Mouse (Mus musculus) intestine, postnatal 0 days (tissue): ENCODE results near the gene RPS10-NUDT3. TPM values are rescaled to one million over a fixed set of nuclear protein-coding genes. Genes with fewer than 3 reads are reported as not detected.

ENCODE experiments used
- ATAC-seq: fragments of 200-750 bp; cut with Nextera tagmentation; 2 replicates; pipeline ENCODE4 v1.8.0; 2017; ENCODE audit warnings: mild to moderate bottlenecking, moderate TSS enrichment, moderate library complexity
- H3K27ac ChIP-seq: fragments of 300-500 bp; sonication (generic); 2 replicates; pipeline ENCODE4 v1.5.1; 2014; ENCODE audit warnings: mild to moderate bottlenecking, low read depth, low read length, moderate library complexity
- H3K27me3 ChIP-seq: fragments of 300-500 bp; sonication (generic); replicated peaks from 2 replicates; pipeline ENCODE4 v1.6.1; 2014; ENCODE audit warnings: low read length, mixed read lengths; ENCODE audit not compliant: control insufficient read depth, insufficient read depth
- H3K36me3 ChIP-seq: fragments of 300-500 bp; sonication (generic); 2 replicates; pipeline ENCODE4 v1.6.1; 2014; ENCODE audit warnings: mild to moderate bottlenecking, moderate library complexity; ENCODE audit not compliant: control insufficient read depth, insufficient read depth
- H3K4me1 ChIP-seq: fragments of 300-500 bp; sonication (generic); replicated peaks from 2 replicates; pipeline ENCODE4 v1.6.1; 2014; ENCODE audit warnings: antibody characterized with exemption, low read length, mixed read lengths; ENCODE audit not compliant: control insufficient read depth, insufficient read depth
- H3K4me2 ChIP-seq: fragments of 300-500 bp; sonication (generic); replicated peaks from 2 replicates; pipeline ENCODE4 v1.6.1; 2014; ENCODE audit warnings: low read depth, mild to moderate bottlenecking, moderate library complexity
- H3K4me3 ChIP-seq: fragments of 300-500 bp; sonication (generic); 2 replicates; pipeline ENCODE4 v1.5.1; 2014; ENCODE audit warnings: low read depth, low read length
- H3K9ac ChIP-seq: fragments of 300-500 bp; sonication (generic); 2 replicates; pipeline ENCODE4 v1.6.1; 2014; ENCODE audit warnings: mild to moderate bottlenecking, low read depth, low read length
- H3K9me3 ChIP-seq: fragments of 300-500 bp; sonication (generic); 2 replicates; pipeline ENCODE4 v1.6.1; 2016; ENCODE audit warnings: mixed run types; ENCODE audit not compliant: control insufficient read depth
- CTCF ChIP-seq: sonication (generic); IDR thresholded peaks from 2 replicates; pipeline ENCODE4 v1.5.1; 2016; ENCODE audit warnings: low read depth, mild to moderate bottlenecking, control low read depth, antibody characterized with exemption, moderate library complexity
- WGBS: fragments of 180-500 bp; shearing (Covaris S2); extraction: QIAGEN DNeasy Blood & Tissue Kit; methylation state at CpG from one replicate; pipeline ENCODE4 v1.1.7; 2014; 5-methylcytosine and 5-hydroxymethylcytosine counted together
- polyA plus RNA-seq: library from polyadenylated mRNA; unstranded; fragments of >200 nt; fragmentation: Nextera tagmentation; extraction: Ambion mirVana; gene quantifications from 2 replicates; pipeline ENCODE4 v1.2.1, GENCODE M21; 2015

Gene RPS10-NUDT3
- polyA plus RNA-seq, 1 experiment from 2014 or later, result not detected

DNA sequence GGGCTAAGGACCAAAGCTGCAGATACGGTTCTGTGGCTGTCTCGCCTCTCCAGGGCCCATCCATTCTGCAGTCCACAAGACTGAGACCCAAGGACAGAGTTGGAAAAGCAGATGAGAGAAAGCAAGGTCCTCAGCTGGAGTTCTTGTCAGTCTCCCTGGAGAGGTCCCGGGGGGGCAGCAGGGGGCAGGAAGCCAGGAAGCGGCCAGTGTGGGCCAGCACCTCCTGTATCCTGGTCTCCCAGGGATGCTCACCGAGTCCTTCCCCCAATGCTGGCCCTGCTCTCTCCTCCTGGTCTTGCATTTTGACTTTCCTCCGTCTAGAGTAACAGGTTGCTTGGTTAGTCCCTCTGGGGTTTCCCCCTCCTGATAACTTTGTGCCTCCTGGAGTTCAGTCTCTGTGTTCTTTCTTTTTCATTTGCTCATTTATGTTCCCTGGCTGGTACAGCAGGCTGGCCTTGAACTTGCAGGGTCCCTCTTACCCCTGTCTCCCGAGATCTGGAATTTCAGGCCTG is 88.4 kb downstream of the RPS10-NUDT3 start:
- H3K4me3 ChIP-seq, result no peak overlapping the region
- 83% methylated on average over 7 of the region's 7 CpGs for WGBS
- no peak overlapping the region for H3K9ac ChIP-seq
- H3K4me2 ChIP-seq, result no peak overlapping the region
- no peaks in the 10 kb centered on the region for H3K4me1 ChIP-seq
- no peak for ATAC-seq
- TF ChIP-seq CTCF, result no peak
- H3K36me3 ChIP-seq, result no peaks in the 10 kb centered on the region
- no peak overlapping the region for H3K27ac ChIP-seq
- no peaks in the 10 kb centered on the region for H3K27me3 ChIP-seq
- no peaks in the 10 kb centered on the region for H3K9me3 ChIP-seq

- H3K9me3 ChIP-seq, result no peaks in the 10 kb centered on the region
- no peak overlapping the region for H3K9ac ChIP-seq
- no peaks in the 10 kb centered on the region for H3K27me3 ChIP-seq
- no peak for TF ChIP-seq CTCF
- no peaks in the 10 kb centered on the region for H3K36me3 ChIP-seq
- H3K27ac ChIP-seq, result no peak overlapping the region
- no peak overlapping the region for H3K4me2 ChIP-seq
- no peak overlapping the region for H3K4me3 ChIP-seq
- no peak for ATAC-seq
- H3K4me1 ChIP-seq, result no peaks in the 10 kb centered on the region
- 62% methylated on average over 12 of the region's 12 CpGs for WGBS
Measured at GRCm38 (mm10) chr17:27545991-27546390, 89.0 kb downstream of the RPS10-NUDT3 start.

GRCm38 (mm10) chr17:27544551-27544950 is 90.5 kb downstream of the RPS10-NUDT3 start:
- no peaks in the 10 kb centered on the region for H3K9me3 ChIP-seq
- H3K4me1 ChIP-seq, result no peaks in the 10 kb centered on the region
- WGBS, result 91% methylated on average over 11 of the region's 11 CpGs
- no peak for TF ChIP-seq CTCF
- no peak overlapping the region for H3K9ac ChIP-seq
- H3K4me2 ChIP-seq, result no peak overlapping the region
- no peak overlapping the region for H3K4me3 ChIP-seq
- no peak overlapping the region for H3K27ac ChIP-seq
- ATAC-seq, result no peak
- no peaks in the 10 kb centered on the region for H3K36me3 ChIP-seq
- no peaks in the 10 kb centered on the region for H3K27me3 ChIP-seq

DNA sequence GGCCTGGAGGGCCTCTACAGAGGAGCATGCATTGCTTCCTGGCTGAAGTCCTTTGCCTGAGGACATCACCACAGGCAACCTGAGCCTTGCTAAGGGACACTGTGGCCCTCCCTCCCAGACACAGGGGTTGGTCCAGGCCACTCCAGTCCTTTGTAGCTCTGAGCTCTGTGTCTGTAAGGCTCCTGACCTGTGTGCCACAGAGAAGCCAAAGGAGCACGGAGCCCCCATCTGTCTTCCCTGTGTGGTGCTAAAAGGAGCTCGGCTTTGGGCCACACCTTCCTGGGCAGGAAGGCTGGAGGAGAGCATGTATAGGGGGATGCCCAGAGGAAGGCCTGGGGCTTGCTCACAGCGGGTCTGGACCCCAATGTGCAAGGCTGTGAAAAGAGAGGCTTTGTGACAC is 93.0 kb downstream of the RPS10-NUDT3 start:
- 85% methylated on average over 3 of the region's 3 CpGs for WGBS

GRCm38 (mm10) chr17:27541261-27541660 is 93.8 kb downstream of the RPS10-NUDT3 start:
- H3K27ac ChIP-seq, result no peak overlapping the region
- H3K4me2 ChIP-seq, result no peak overlapping the region
- no peaks in the 10 kb centered on the region for H3K27me3 ChIP-seq
- WGBS, result 67% methylated on average over 2 of the region's 2 CpGs
- ATAC-seq, result no peak
- no peaks in the 10 kb centered on the region for H3K9me3 ChIP-seq
- H3K36me3 ChIP-seq, result no peaks in the 10 kb centered on the region
- H3K4me3 ChIP-seq, result no peak overlapping the region
- H3K4me1 ChIP-seq, result no peaks in the 10 kb centered on the region
- TF ChIP-seq CTCF, result no peak
- no peak overlapping the region for H3K9ac ChIP-seq

More for the DNA sequence above, 93.0 kb downstream of the RPS10-NUDT3 start:
- no peak overlapping the region for H3K4me3 ChIP-seq
- H3K9me3 ChIP-seq, result no peaks in the 10 kb centered on the region
- H3K36me3 ChIP-seq, result no peaks in the 10 kb centered on the region
- H3K4me1 ChIP-seq, result no peaks in the 10 kb centered on the region
- no peak for ATAC-seq
- H3K9ac ChIP-seq, result no peak overlapping the region
- TF ChIP-seq CTCF, result no peak
- H3K4me2 ChIP-seq, result no peak overlapping the region
- no peak overlapping the region for H3K27ac ChIP-seq
- H3K27me3 ChIP-seq, result no peaks in the 10 kb centered on the region

GRCm38 (mm10) chr17:27534718-27535117 is 100.3 kb downstream of the RPS10-NUDT3 start:
- Histone ChIP-seq H3K9me3 (no peaks in the 10 kb centered on the region), H3K4me3 (no peak overlapping the region), H3K4me1 (no peaks in the 10 kb centered on the region), H3K9ac (no peak overlapping the region), H3K36me3 (no peaks in the 10 kb centered on the region), H3K27me3 (no peaks in the 10 kb centered on the region), H3K4me2 (no peak overlapping the region), H3K27ac (no peak overlapping the region)
- peak; percentile 100 for TF ChIP-seq CTCF
- peak; percentile 46; the same call in 1 of the 2 replicates for ATAC-seq
- 4% methylated on average over 10 of the region's 10 CpGs for WGBS

GRCm38 (mm10) chr17:27533354-27533753 is 101.7 kb downstream of the RPS10-NUDT3 start:
- H3K36me3 ChIP-seq, result no peaks in the 10 kb centered on the region
- H3K9me3 ChIP-seq, result no peaks in the 10 kb centered on the region
- no peak overlapping the region for H3K4me2 ChIP-seq
- H3K27ac ChIP-seq, result no peak overlapping the region
- H3K4me3 ChIP-seq, result no peak overlapping the region
- no peak for ATAC-seq
- H3K4me1 ChIP-seq, result no peaks in the 10 kb centered on the region
- 93% methylated on average over 3 of the region's 3 CpGs for WGBS
- H3K9ac ChIP-seq, result no peak overlapping the region
- no peaks in the 10 kb centered on the region for H3K27me3 ChIP-seq
- TF ChIP-seq CTCF, result peak; percentile 32; the same call in 1 of the 2 replicates
